Mouse (Mus musculus): ENCODE data around the gene Psmb9.

DNA sequence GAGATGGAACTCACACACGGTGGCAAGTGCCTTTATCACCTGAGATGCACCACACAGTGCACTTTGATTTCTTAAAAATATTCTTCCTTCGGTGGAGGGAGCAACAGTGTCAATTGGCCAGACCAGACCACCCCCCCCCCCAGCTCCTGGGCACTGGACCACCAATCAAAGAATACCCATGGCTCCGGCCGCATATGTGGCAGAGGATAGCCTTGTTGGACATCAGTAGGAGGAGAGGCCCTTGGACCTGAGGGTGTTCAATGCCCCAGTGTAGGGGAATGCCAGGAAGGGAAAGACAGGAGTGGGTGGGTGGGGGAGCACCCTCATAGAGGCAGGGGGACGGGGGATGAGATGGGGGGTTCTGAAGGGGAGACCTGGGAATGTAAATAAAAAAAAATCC, 19.2 kb upstream of the Psmb9 start:
- TF ChIP-seq TCF12 (IDR thresholded peaks at IDR 0.05; ENCODE audit: insufficient read depth, poor library complexity, severe bottlenecking) (no peak), POLR2A (IDR thresholded peaks at IDR 0.05; ENCODE audit: insufficient read length, low read depth) (no peak), POLR2AphosphoS2 (IDR thresholded peaks at IDR 0.05; ENCODE audit: insufficient read length, low read depth) (no peak), MAX (IDR thresholded peaks at IDR 0.05; ENCODE audit: low read depth) (no peak), TCF3 (IDR thresholded peaks at IDR 0.05; ENCODE audit: insufficient read length, low read depth) (no peak), MYOG (IDR thresholded peaks at IDR 0.05; ENCODE audit: control insufficient read depth in 1 of 3, insufficient read depth in 1 of 3, insufficient read length in 2 of 3, low read depth in 2 of 3) (no peak), E2F4 (IDR thresholded peaks at IDR 0.05; ENCODE audit: insufficient read depth) (no peak), USF1 (IDR thresholded peaks at IDR 0.05; ENCODE audit: low read depth) (no peak), CEBPB (IDR thresholded peaks at IDR 0.05; ENCODE audit: insufficient read depth, poor library complexity, severe bottlenecking) (no peak), MYOD1 (IDR thresholded peaks at IDR 0.05; ENCODE audit: control insufficient read depth in 1 of 3, insufficient read length in 2 of 3, low read depth in 2 of 3) (no peak)

All from myocyte (in vitro differentiated cells).